Mouse (Mus musculus) small intestine, adult 2 months (tissue): ENCODE data around the gene Rnf216.

Experiments used
- CTCF ChIP-seq: fragments of 200-500 bp; IDR thresholded peaks from 2 replicates; pipeline ENCODE4 v1.5.1; 2012; ENCODE audit warnings: low read depth, mild to moderate bottlenecking, control low read depth, inconsistent platforms, low read length, moderate library complexity, mixed read lengths; ENCODE audit not compliant: insufficient replicate concordance, insufficient read length; ENCODE audit errors: extremely low read depth
- POLR2A ChIP-seq: fragments of 200-500 bp; IDR thresholded peaks from 2 replicates; pipeline ENCODE4 v1.6.1; 2012; ENCODE audit warnings: low read depth, mild to moderate bottlenecking, control low read depth, inconsistent platforms, low read length, moderate library complexity

DNA sequence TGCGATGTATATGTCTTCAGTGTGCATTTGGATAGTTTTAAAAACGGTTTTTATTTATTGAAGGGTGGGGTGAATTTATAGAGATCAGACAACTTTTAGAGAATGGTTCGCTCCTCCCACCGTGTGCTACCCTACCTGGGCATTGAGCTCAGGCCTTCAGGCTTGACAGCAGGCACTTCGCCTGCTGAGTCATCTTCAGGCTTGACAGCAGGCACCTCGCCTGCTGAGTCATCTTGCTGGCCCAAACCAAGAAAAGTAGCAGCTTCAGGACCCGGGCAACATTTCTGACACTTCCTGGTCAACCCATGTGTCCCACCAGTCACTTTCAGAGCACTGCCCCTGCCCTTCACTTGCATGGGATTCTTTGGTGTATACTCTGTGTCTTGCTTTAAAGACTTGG, 22.2 kb upstream of the Rnf216 start:
- no peak for TF ChIP-seq CTCF
- no peak for TF ChIP-seq POLR2A
